11 mouse cellular contexts compared by ENCODE assay signal in genomic region chr6:86496585-86496984, GRCm38 (mm10). TPM values are rescaled to one million over a fixed set of nuclear protein-coding genes. Genes with fewer than 3 reads are reported as not detected.
DNase-seq lines count a peak whose midpoint lies in the region; ATAC-seq and TF ChIP-seq lines count a peak whose summit lies in the region.
"Had no signal": no experiment of that assay in that cellular context is flagged by ENCODE, and none has a peak within 500 bp of the region (broad histone marks: within the 10 kb centered on the region; RNA-seq: fewer than 3 reads in every experiment).

No protein-coding gene starts in this region.

- WGBS in limb, embryonic 14.5 days, result 72% methylated on average over 5 of the region's 5 CpGs

- no peak for TF ChIP-seq CTCF in E14TG2a.4 (conservative IDR thresholded peaks at IDR 0.05; ENCODE audit: low read length)

- no peaks in the 10 kb centered on the region for H3K27me3 ChIP-seq in E14TG2a.4 (ENCODE audit: insufficient read depth, low read length)
- H3K27me3 ChIP-seq in limb, embryonic 14.5 days (ENCODE audit: control insufficient read depth, insufficient read depth, low read length), result no peaks in the 10 kb centered on the region
- H3K27me3 ChIP-seq: Patski had no signal

- H3K4me2 ChIP-seq in limb, embryonic 14.5 days (replicated peaks; ENCODE audit: low read depth, low read length, severe bottlenecking), result peak overlapping the region; percentile 47

- H3K4me1 ChIP-seq in E14TG2a.4 (replicated peaks; ENCODE audit: low read depth, low read length), result peaks cover 69% of the 10 kb centered on the region
- peaks cover 29% of the 10 kb centered on the region for H3K4me1 ChIP-seq in brown adipose tissue, adult 24 weeks (ENCODE audit: control insufficient read depth, insufficient read depth, insufficient read length, low read length)
- H3K4me1 ChIP-seq in limb, embryonic 14.5 days (ENCODE audit: control insufficient read depth, insufficient read depth, low read length), result peaks cover 18% of the 10 kb centered on the region

- peak overlapping the region; percentile 52; the same call in 1 of the 2 replicates for H3K9ac ChIP-seq in limb, embryonic 14.5 days (ENCODE audit: low read depth, low read length, severe bottlenecking)

- H3K36me3 ChIP-seq in E14TG2a.4 (ENCODE audit: insufficient read depth, low read length), result peaks cover 4% of the 10 kb centered on the region
- no peaks in the 10 kb centered on the region for H3K36me3 ChIP-seq in limb, embryonic 14.5 days (ENCODE audit: control insufficient read depth, insufficient read depth, low read length)

- no peaks in the 10 kb centered on the region for H3K9me3 ChIP-seq in E14TG2a.4 (ENCODE audit: low read length)
- H3K9me3 ChIP-seq in limb, embryonic 14.5 days (ENCODE audit: control insufficient read depth, low read length), result no peaks in the 10 kb centered on the region

- no peak for ATAC-seq in limb, embryonic 14.5 days (ENCODE audit: low FRiP score, low read depth)
- ATAC-seq in megakaryocyte, adult 5-6 weeks (ENCODE audit: poor library complexity, severe bottlenecking), result no peak
- ATAC-seq: Patski had no signal

- peak overlapping the region; percentile 94 for H3K27ac ChIP-seq in brown adipose tissue, adult 24 weeks (replicated peaks; ENCODE audit: low read depth, low read length)
- 0 out of 2 replicates have a peak overlapping the region, but pooled peaks have one; percentile 65 for H3K27ac ChIP-seq in limb, embryonic 14.5 days (replicated peaks; ENCODE audit: low read depth, low read length)

- TF ChIP-seq POLR2A in limb, embryonic 14.5 days (IDR thresholded peaks at IDR 0.05; ENCODE audit: borderline replicate concordance, extremely low read depth, insufficient read depth, insufficient read length), result no peak

- DNase-seq in kidney, adult 18-20 months, result peak; percentile 33
- no peak for DNase-seq in kidney, adult 9 months
- no peak for DNase-seq in limb, embryonic 14.5 days (ENCODE audit: low spot score)
- DNase-seq in cerebellum, postnatal 14 days, result no peak
- no peak for DNase-seq in adrenal gland, adult 2 months
- DNase-seq: cerebellum, adult 11 months; layer of hippocampus, postnatal 36 days had no signal

- peak overlapping the region; percentile 79 for H3K4me3 ChIP-seq in E14TG2a.4 (replicated peaks; ENCODE audit: low read length)
- H3K4me3 ChIP-seq in brown adipose tissue, adult 24 weeks (ENCODE audit: insufficient read depth, low read depth, low read length), result peak overlapping the region; percentile 55; the same call in 1 of the 2 replicates
- 0 out of 2 replicates have a peak overlapping the region, but pooled peaks have one; percentile 31 for H3K4me3 ChIP-seq in limb, embryonic 14.5 days (replicated peaks; ENCODE audit: low read length)

RNA-seq across cellular contexts. Expression of gene Pcbp1, which starts 29.5 kb away (rescaled TPM):
- polyA plus RNA-seq in brown adipose tissue, adult 24 weeks (2012; ENCODE audit: insufficient read depth, insufficient read length, missing spikeins), result 107 and 116 TPM in 2 replicates
- 333 and 395 TPM in 2 replicates for polyA plus RNA-seq in limb, embryonic 14.5 days (2012; rRNA removed)
- 445 and 455 TPM in 2 replicates for polyA plus RNA-seq in limb, embryonic 14.5 days (2014; fragmentation: Nextera tagmentation; extraction: Ambion mirVana)
- 100 to 1,000 TPM; 320 to 331 TPM for total RNA-seq in adrenal gland, adult 2 months (2021)
- polyA plus RNA-seq in adrenal gland, adult 2 months (2012; rRNA removed), result 379 and 483 TPM in 2 replicates
- total RNA-seq in megakaryocyte, adult 5-6 weeks (2015), result 204 and 222 TPM in 2 replicates
- 58.9 and 76.8 TPM in 2 replicates for total RNA-seq in megakaryocyte, adult 5-6 weeks (2017)

RNA-seq across cellular contexts. Expression of gene C87436, which starts 58.4 kb away (rescaled TPM):
- polyA plus RNA-seq in brown adipose tissue, adult 24 weeks (2012; ENCODE audit: insufficient read depth, insufficient read length, missing spikeins), result 10.4 and 13.6 TPM in 2 replicates
- 16.0 and 19.1 TPM in 2 replicates for polyA plus RNA-seq in limb, embryonic 14.5 days (2012; rRNA removed)
- 20.6 and 22.2 TPM in 2 replicates for polyA plus RNA-seq in limb, embryonic 14.5 days (2014; fragmentation: Nextera tagmentation; extraction: Ambion mirVana)
- total RNA-seq in adrenal gland, adult 2 months (2021), result 10 to 100 TPM; 18.4 to 22.3 TPM
- polyA plus RNA-seq in adrenal gland, adult 2 months (2012; rRNA removed), result 7.3 and 8.7 TPM in 2 replicates
- 24.8 and 34.1 TPM in 2 replicates for total RNA-seq in megakaryocyte, adult 5-6 weeks (2015)
- total RNA-seq in megakaryocyte, adult 5-6 weeks (2017), result 23.5 and 33.1 TPM in 2 replicates
